Mouse (Mus musculus) lung, adult 2 months (tissue): ENCODE results near the gene Mlycd. TPM values are rescaled to one million over a fixed set of nuclear protein-coding genes. Genes with fewer than 3 reads are reported as not detected.

ENCODE experiments used
- DNase-seq: peaks from one replicate; pipeline ENCODE4 v3.0.0; 2022
- H3K4me1 ChIP-seq: fragments of 200-500 bp; 2 replicates; pipeline ENCODE4 v1.6.1; 2011; ENCODE audit warnings: low read length; ENCODE audit not compliant: control insufficient read depth, insufficient read depth
- H3K4me3 ChIP-seq: fragments of 200-500 bp; replicated peaks from 2 replicates; pipeline ENCODE3; 2011; ENCODE audit warnings: low read depth, mild to moderate bottlenecking, control low read depth, low read length; ENCODE audit errors: extremely low read depth
- CTCF ChIP-seq: fragments of 200-500 bp; IDR thresholded peaks from 2 replicates; pipeline ENCODE4 v1.5.1; 2011; ENCODE audit warnings: mild to moderate bottlenecking, low read length, control low read depth; ENCODE audit not compliant: insufficient read depth
- POLR2A ChIP-seq: fragments of 200-500 bp; IDR thresholded peaks from 2 replicates; pipeline ENCODE4 v1.6.1; 2011; ENCODE audit warnings: low read depth, mild to moderate bottlenecking, control low read depth, low read length, borderline replicate concordance; ENCODE audit errors: extremely low read depth
- WGBS: fragments of 180-500 bp; shearing (Covaris S2); methylation state at CpG from one replicate; pipeline ENCODE4 v1.1.7; 2018; 5-methylcytosine and 5-hydroxymethylcytosine counted together
- polyA plus RNA-seq: library from polyadenylated mRNA; depleted of rRNA; stranded (reverse); fragments of >200 nt; gene quantifications from 2 replicates; pipeline ENCODE4 v1.2.3, GENCODE M21; 2012

Gene Mlycd
- polyA plus RNA-seq, 1 experiment: 26.9 TPM

DNA sequence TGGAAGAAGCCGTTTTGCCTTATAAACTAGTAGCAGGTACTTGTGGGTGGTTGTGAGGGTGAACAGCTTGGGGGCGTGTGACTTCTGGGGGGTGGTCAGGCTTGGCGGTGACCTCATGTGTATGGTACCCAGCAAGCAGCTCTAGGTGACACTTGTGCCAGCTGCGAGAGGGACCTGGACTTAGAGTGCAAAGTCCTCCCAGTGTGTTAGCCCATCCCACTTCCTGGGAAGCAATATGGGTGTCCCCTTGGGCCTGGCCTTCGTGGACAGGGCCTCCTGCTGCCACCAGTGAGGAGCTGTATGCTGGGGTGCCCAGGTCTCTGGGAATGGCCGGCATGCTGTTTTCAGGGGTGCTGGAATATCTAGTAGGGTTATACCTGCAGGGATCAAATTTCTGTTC is 44.2 kb downstream of the Mlycd start:
- no peak for TF ChIP-seq CTCF
- TF ChIP-seq POLR2A: no peak
- Histone ChIP-seq H3K4me1 (peaks cover 9% of the 10 kb centered on the region), H3K4me3 (peak overlapping the region; percentile 25)
- 68% methylated on average over 6 of the region's 6 CpGs for WGBS
- no peak for DNase-seq

DNA sequence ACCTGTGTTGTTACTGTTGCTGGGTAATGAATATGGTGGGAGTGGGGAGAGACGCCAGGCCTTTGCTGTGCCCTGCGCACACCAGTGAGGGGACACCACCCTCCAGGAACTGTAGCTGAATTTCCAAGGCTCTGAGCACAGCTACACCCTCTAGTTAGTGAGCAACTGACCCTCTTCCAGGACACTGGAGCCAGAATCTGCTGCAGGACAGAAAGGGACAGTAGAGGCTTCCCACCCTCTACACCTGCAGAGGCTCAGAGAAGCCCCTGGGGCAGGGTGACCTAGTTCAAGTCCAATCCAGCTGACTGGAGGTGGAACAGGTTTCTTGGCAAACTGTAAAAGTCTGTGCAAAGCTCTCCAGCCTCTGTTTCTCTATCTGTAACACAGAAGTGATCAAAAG is 44.7 kb downstream of the Mlycd start:
- Histone ChIP-seq H3K4me3 (no peak overlapping the region), H3K4me1 (peaks cover 9% of the 10 kb centered on the region)
- 87% methylated on average over 2 of the region's 2 CpGs for WGBS
- TF ChIP-seq POLR2A (no peak), CTCF (no peak)
- no peak for DNase-seq

DNA sequence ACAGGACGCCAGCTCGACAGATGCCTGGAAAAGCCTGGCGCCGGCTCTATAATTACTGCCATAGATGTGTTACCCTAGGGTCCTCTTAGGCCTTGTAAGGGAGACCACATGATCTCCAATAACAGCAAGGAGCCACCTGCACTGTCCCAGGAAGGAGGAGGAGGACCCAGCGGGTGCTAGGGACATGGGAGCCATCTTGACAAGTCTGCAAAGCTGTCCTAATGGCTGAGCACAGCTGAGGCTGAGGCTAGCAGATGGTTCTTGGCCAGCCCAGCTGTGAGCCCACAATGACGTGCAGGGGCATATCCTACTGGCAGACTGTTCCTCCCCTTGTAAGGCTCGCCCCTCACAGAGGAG is 45.2 kb downstream of the Mlycd start:
- Histone ChIP-seq H3K4me3 (no peak overlapping the region), H3K4me1 (peaks cover 9% of the 10 kb centered on the region)
- 73% methylated on average over 7 of the region's 7 CpGs for WGBS
- no peak for DNase-seq
- TF ChIP-seq POLR2A: no peak
- no peak for TF ChIP-seq CTCF

DNA sequence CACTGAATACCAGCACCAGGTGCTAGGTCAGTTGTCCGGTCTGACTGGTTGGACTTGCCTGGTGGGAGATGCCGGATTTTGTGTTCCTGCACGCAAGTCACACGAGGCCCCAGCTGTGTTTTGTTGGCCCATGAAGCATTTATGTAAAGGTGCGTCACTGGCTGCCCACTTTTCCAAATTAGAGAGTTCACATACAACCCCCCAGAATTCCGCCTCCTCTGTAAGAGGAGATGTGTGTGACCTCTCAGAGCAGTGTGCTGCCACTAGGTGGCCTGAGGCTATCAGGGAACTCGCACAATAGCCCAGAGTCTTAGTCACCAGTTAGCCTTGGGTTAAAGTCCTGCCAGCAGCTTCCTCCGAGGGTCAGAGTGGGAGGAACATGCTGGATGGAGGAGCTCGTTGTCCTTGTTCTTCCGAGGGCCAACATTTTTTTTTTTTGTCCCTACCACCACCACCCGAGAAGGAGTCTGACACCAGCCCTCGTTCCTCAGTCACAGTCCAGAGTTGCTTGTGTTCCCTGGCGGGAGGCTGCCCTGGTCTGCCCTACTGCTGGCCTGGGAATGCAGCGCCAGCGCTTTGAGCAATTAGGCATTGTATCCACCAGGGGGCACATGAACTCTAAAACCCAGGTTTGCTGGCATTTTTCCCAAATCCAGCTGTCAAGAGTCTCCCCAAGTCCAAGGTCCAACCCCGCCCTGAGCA is 45.7 kb downstream of the Mlycd start:
- peak; percentile 66 for DNase-seq
- H3K4me1 ChIP-seq: peaks cover 9% of the 10 kb centered on the region
- no peak for TF ChIP-seq POLR2A
- TF ChIP-seq CTCF: peak; percentile 73
- no peak overlapping the region for H3K4me3 ChIP-seq
- WGBS: 24% methylated on average over 16 of the region's 16 CpGs

DNA sequence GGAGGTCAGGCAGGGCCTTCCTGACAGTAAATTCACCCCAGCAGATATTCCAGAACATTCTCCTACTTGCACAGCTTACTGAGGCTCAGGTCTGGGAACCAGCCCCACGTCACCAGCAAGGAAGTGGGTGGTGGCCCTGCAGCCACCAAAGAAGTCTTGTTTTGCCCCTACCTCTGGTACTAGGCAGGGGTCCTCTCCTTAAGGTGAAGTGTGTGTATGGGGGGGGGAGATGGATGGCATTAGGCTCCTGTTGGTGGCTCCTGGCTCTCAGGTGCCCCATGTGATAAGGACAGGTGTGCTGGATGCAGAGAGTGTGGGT is 46.2 kb downstream of the Mlycd start:
- H3K4me1 ChIP-seq: peaks cover 9% of the 10 kb centered on the region
- no peak for DNase-seq
- 9% methylated on average over 1 of the region's 1 CpGs for WGBS
- no peak overlapping the region for H3K4me3 ChIP-seq
- TF ChIP-seq CTCF: no peak
- TF ChIP-seq POLR2A: no peak

DNA sequence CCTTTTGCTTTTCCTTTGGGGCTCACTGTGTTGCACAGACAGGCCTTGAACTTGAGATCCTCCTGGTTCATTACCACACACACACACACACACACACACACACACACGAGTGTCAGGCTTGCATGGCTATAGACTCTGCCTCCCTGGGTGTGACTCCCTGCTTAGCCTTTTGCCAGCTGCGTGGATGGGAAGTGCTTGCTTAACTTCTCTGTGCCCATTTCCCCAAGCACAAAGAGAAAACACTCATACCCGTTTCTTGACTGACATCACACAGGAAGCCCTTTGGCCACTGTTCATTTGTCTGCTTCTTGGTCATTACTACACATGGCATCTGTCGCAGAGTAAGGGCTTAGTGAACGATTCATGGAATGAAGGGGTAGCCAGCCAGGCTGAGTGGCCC is 47.3 kb downstream of the Mlycd start:
- 46% methylated on average over 5 of the region's 5 CpGs for WGBS
- no peak for DNase-seq
- H3K4me3 ChIP-seq: no peak overlapping the region
- H3K4me1 ChIP-seq: peaks cover 12% of the 10 kb centered on the region
- TF ChIP-seq POLR2A (no peak), CTCF (no peak)

DNA sequence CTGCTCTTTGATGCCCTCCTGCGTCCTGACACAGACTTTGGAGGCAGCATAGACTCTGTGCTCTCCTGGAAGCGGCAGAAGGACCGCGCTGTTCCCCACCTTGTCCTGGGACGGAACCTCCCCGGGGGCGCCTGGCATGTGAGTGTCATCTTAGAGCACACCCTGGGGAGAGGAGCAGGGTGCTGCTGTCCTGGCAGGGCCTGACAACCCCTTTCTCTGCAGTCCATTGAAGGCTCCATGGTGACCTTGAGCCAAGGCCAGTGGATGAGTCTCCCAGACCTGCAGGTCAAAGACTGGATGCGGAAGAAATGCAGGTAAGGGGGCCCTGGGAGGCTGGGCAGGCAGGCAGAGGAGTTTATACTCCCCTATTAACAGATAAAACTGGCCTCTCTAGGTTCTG is 48.3 kb downstream of the Mlycd start:
- H3K4me3 ChIP-seq: no peak overlapping the region
- TF ChIP-seq CTCF: no peak
- TF ChIP-seq POLR2A: no peak
- H3K4me1 ChIP-seq: peaks cover 12% of the 10 kb centered on the region
- 99% methylated on average over 8 of the region's 8 CpGs for WGBS
- no peak for DNase-seq

DNA sequence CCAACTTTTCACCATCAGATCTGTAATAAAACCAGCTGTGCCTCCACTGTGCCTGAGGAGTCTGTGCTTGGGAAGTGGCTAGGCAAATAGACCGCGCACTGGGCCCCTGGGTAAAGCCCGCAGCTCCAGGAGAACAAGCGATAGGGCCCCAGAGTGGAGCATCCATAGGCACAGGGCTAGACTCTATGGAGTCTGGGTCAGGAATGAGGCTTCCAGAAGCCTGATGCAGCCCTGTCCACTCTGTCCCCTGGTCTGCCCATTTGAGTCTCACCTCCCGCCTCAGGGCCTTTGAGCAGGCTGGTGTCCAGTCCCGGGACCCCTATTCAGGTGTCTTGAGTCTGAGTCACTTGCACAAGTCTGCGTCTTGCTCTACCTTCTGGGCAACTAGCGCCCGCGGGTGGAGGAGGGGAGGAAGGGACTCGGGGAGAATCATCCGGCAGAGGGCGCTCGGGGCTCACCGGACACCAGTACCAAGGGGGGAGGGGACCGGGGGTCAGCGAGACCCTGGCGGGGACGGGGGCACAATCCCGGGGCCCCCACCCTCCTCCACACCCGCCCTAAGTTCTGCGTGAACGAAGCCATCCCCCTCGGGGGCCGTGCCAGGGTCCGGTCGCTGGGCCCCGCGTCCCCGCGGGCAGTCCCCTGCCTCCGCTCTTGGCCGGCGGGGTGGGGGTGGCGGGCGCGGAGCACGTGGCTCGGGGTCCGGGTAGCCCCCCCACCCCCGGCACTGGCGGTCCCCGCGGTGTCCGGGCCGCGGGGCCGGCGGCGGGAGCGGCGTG is 51.7 kb downstream of the Mlycd start, which contains the start of gene Necab2:
TSS of gene Necab2 (plus strand) at position 509 of the 779 bp plus-strand sequence.
- Histone ChIP-seq H3K4me3 (no peak within 1 kb of the TSS), H3K4me1 (peaks cover 4% of the 10 kb centered on the region; the same call in 1 of the 2 replicates)
- peak; percentile 75 for DNase-seq
- WGBS: 5% methylated on average over 48 of the region's 52 CpGs
- peak; percentile 39 for TF ChIP-seq CTCF
- no peak for TF ChIP-seq POLR2A

DNA sequence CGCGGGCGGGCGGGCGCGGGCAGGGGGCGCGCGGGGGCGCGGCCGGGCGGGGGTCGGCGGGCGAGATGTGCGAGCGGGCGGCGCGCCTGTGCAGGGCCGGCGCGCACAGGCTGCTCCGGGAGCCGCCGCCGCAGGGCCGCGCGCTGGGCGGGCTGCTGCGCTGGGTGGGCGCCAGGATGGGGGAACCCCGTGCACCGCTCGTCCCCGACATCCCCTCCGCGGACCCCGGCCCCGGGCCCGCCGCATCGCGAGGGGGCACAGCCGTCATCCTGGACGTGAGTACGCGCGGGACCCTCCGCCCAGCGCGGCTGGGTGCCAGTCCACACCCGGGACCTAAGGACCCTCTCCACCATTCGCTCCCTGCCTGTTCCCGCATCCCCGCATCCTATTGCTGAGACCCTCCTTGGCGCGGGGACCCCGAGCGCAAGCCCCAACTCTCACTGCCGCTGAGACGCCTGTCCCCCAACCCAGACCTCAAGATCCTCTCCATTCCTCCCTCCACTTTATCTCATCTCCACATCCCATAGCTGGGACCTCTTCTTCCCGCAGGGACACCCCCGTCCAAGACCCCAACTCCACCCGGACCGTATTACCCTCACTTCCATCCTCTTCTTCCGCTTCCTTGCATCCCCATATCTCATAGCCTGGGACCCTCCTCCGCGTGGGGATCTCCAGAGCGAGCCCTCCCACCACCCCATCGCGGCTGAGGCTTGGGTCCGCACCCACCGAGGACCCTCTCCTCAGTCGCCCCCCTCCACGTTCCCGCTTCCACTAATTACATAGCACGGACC is 52.5 kb downstream of the Mlycd start:
- 8% methylated on average over 77 of the region's 80 CpGs for WGBS
- TF ChIP-seq POLR2A: no peak
- no peak for TF ChIP-seq CTCF
- Histone ChIP-seq H3K4me3 (no peak overlapping the region), H3K4me1 (peaks cover 4% of the 10 kb centered on the region; the same call in 1 of the 2 replicates)
- DNase-seq: no peak
